Mouse (Mus musculus) MN1 (cell line): ENCODE results near the gene Slain2.
"Not testable (repeated sequence)": the region's sequence is repeated elsewhere in the genome, so short reads cannot be mapped to it uniquely, and the experiment has no call there.

Source experiments
- DNase-seq: peaks from one replicate; pipeline ENCODE4 v3.0.0-alpha.2; 2016; ENCODE audit warnings: low spot score

Slain2 gene

DNA sequence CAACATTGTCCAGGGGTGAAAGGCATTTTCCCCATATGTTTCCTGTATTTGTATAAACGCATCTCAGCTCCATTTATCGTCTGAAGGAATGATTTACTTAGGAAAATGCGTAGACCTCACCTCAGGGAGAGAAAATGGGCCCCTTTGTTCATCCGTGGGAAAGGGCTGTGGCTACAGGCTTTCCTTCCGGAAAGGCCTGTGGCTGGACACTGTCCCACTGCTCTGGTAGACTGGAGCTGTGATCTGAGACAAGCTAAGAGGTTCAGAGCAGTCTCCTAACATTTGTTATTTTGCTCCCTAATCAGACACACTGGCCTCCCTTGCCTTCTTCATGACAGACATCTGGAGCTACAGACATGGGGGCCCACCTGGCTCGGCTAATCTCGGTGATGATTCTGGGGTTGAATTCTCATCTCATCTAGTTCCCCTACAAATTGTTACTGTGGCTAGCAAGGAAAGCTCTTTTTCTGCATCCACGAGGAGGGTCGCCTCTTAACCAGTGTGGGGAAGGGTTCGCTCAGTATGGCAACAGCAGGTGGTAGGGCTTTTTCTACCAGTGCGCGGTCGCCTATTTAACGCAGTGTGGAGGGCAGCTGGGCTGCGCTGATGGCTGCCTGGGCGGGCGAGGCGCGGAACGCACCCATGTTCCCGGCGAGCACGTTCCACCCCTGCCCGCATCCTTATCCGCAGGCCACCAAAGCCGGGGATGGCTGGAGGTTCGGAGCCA lies 98.9 kb downstream of the Slain2 start:
- not testable (repeated sequence) for DNase-seq

DNA sequence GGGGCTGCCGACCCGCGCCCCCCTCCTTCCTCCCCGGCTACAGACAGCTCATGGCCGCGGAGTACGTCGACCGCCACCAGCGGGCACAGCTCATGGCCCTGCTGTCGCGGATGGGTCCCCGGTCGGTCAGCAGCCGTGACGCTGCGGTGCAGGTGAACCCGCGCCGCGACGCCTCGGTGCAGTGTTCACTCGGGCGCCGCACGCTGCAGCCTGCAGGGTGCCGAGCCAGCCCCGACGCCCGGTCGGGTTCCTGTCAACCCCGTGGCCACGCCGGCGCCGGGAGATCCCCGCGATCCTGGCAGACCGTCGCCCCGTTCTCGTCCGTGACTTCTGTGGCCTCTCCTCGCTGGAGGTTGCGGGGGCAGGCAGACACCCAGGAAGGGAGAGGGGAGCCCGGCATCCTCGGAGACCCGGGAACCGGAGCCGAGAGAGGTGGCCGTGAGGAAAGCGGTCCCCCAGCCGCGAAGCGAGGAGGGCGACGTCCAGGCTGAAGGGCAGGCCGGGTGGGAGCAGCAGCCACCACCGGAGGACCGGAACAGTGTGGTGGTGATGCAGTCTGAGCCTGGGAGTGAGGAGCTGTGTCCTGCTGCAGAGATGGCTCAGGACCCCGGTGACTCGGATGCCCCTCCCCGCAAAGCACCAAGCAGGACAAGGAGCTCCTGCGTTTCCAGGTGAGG lies 99.6 kb downstream of the Slain2 start:
- not testable (repeated sequence) for DNase-seq

DNA sequence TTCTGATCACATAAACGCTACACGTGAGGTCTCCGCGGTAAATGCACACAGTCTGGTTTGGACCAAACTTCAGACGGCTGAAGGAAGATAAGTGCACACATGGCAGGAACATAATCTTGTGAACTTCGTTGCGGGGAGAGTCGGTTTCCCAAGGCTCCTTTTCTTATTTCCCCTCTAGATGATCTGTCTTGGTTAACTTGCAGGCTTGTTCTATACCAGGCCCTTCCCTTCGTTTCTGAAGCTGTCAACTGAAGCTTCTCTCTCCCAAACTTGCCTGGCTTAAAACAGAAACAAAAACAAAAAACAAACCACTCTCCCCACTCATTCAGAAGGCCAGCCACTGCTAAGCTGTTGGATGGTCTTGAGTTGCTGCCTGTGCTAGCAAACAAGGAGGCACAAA lies 100.6 kb downstream of the Slain2 start:
- DNase-seq = no peak

DNA sequence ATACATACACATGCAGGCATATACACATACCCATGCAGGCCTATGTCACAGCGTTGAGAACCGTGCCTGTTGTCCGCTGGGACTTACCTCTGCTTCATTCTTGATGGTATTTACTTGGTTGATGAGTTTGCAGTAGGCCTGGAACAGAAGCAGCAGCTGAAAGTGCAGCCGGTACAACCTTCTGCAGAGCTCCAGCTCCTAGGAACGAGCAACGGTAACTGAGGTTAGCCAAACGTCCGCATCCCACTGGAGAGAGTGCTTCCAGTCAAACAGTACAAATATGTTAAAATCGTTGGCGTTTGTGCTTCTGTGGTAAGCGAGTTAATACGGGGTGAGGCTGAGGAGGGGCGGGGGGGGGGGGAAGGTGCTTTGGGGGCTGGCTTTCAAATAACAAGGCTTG lies 109.7 kb downstream of the Slain2 start:
- DNase-seq = no peak
